In genomic region chr1:39340156-39340555, GRCm38 (mm10) we compare ENCODE assay signal across 20 mouse cellular contexts.
"Had no signal": no experiment of that assay in that cellular context is flagged by ENCODE, and none has a peak within 500 bp of the region (broad histone marks: within the 10 kb centered on the region; RNA-seq: fewer than 3 reads in every experiment).

No protein-coding gene starts in this region.

- H3K4me3 ChIP-seq: limb, embryonic 10.5 days; limb, embryonic 12.5 days; limb, embryonic 13.5 days; limb, embryonic 15.5 days; liver, embryonic 12.5 days; liver, embryonic 13.5 days; liver, embryonic 15.5 days; lung, embryonic 15.5 days; megakaryocyte, embryonic 14.5 days; midbrain, embryonic 10.5 days; midbrain, embryonic 12.5 days; midbrain, embryonic 13.5 days; midbrain, embryonic 15.5 days; myocyte; neural tube, embryonic 12.5 days; neural tube, embryonic 13.5 days had no signal

- H3K9me3 ChIP-seq: limb, embryonic 10.5 days; limb, embryonic 12.5 days; limb, embryonic 13.5 days; limb, embryonic 15.5 days; liver, embryonic 12.5 days; liver, embryonic 13.5 days; liver, embryonic 15.5 days; lung, embryonic 15.5 days; megakaryocyte, embryonic 14.5 days; midbrain, embryonic 10.5 days; midbrain, embryonic 12.5 days; midbrain, embryonic 13.5 days; midbrain, embryonic 15.5 days; neural tube, embryonic 12.5 days; neural tube, embryonic 13.5 days had no signal

- DNase-seq: liver, embryonic 13.5 days had no signal

- H3K27me3 ChIP-seq: limb, embryonic 15.5 days; midbrain, embryonic 13.5 days; midbrain, embryonic 15.5 days; neural tube, embryonic 12.5 days had no signal

- H3K27ac ChIP-seq: limb, embryonic 10.5 days; limb, embryonic 12.5 days; limb, embryonic 13.5 days; limb, embryonic 15.5 days; liver, embryonic 12.5 days; liver, embryonic 13.5 days; liver, embryonic 14.5 days; liver, embryonic 15.5 days; lung, embryonic 15.5 days; macrophage; midbrain, embryonic 10.5 days; midbrain, embryonic 12.5 days; midbrain, embryonic 13.5 days; midbrain, embryonic 15.5 days; neural tube, embryonic 12.5 days; neural tube, embryonic 13.5 days had no signal

- H3K4me1 ChIP-seq: liver, embryonic 12.5 days; liver, embryonic 13.5 days; liver, embryonic 15.5 days; midbrain, embryonic 13.5 days; neural tube, embryonic 13.5 days had no signal

- H3K36me3 ChIP-seq: limb, embryonic 10.5 days; limb, embryonic 12.5 days; limb, embryonic 13.5 days; limb, embryonic 15.5 days; liver, embryonic 12.5 days; liver, embryonic 13.5 days; liver, embryonic 15.5 days; lung, embryonic 15.5 days; midbrain, embryonic 10.5 days; midbrain, embryonic 12.5 days; midbrain, embryonic 13.5 days; midbrain, embryonic 15.5 days; neural tube, embryonic 12.5 days; neural tube, embryonic 13.5 days had no signal

- H3K9ac ChIP-seq: limb, embryonic 12.5 days; limb, embryonic 13.5 days; limb, embryonic 15.5 days; liver, embryonic 12.5 days; liver, embryonic 13.5 days; liver, embryonic 14.5 days; liver, embryonic 15.5 days; liver, postnatal 0 days; lung, embryonic 14.5 days; lung, embryonic 15.5 days; midbrain, embryonic 12.5 days; midbrain, embryonic 13.5 days; midbrain, embryonic 15.5 days; neural tube, embryonic 12.5 days; neural tube, embryonic 13.5 days had no signal
